Mouse (Mus musculus): ENCODE measurements around the gene 1110012L19Rik. TPM values are rescaled to one million over a fixed set of nuclear protein-coding genes. Genes with fewer than 3 reads are reported as not detected.
A peak's percentile ranks its signal among the peaks of the same experiment; 100 is the strongest.
"Not testable (repeated sequence)": the region's sequence is repeated elsewhere in the genome, so short reads cannot be mapped to it uniquely, and the experiment has no call there.

1110012L19Rik gene
- polyA plus RNA-seq, 1 experiment from 2014 or later = 32.5 TPM

GRCm38 (mm10) chrX:70385962-70386351 lies 280 bp downstream of the 1110012L19Rik start:
- no peak for DNase-seq

GRCm38 (mm10) chrX:70392636-70393035 lies 7.0 kb downstream of the 1110012L19Rik start:
- not testable (repeated sequence) for H3K4me1 ChIP-seq (ENCODE audit: control insufficient read depth, insufficient read depth, low read length); H3K27ac ChIP-seq (replicated peaks; ENCODE audit: low read depth, low read length); DNase-seq; H3K9ac ChIP-seq (replicated peaks; ENCODE audit: low read length); ATAC-seq (ENCODE audit: low FRiP score, low TSS enrichment); H3K4me2 ChIP-seq (ENCODE audit: low read length); H3K36me3 ChIP-seq (ENCODE audit: control insufficient read depth, insufficient read depth, low read length); H3K9me3 ChIP-seq (ENCODE audit: control insufficient read depth, low read length); H3K4me3 ChIP-seq (replicated peaks; ENCODE audit: low read depth, low read length); H3K27me3 ChIP-seq (ENCODE audit: control insufficient read depth, insufficient read depth, low read length)

More at GRCm38 (mm10) chrX:70385962-70386351, 280 bp downstream of the 1110012L19Rik start:
- peak overlapping the region; percentile 57 for H3K4me2 ChIP-seq (ENCODE audit: low read length)
- 28% methylated on average over 11 of the region's 11 CpGs for WGBS
- H3K27me3 ChIP-seq (ENCODE audit: control insufficient read depth, insufficient read depth, low read length) = no peaks in the 10 kb centered on the region
- ATAC-seq (ENCODE audit: low FRiP score, low TSS enrichment) = peak; percentile 53
- H3K9ac ChIP-seq (replicated peaks; ENCODE audit: low read length) = peak overlapping the region; percentile 60
- H3K4me3 ChIP-seq (replicated peaks; ENCODE audit: low read depth, low read length) = peak overlapping the region; percentile 43
- no peaks in the 10 kb centered on the region for H3K36me3 ChIP-seq (ENCODE audit: control insufficient read depth, insufficient read depth, low read length)
- peak overlapping the region; percentile 66; the same call in 1 of the 2 replicates for H3K27ac ChIP-seq (replicated peaks; ENCODE audit: low read depth, low read length)
- no peaks in the 10 kb centered on the region for H3K9me3 ChIP-seq (ENCODE audit: control insufficient read depth, low read length)
- H3K4me1 ChIP-seq (ENCODE audit: control insufficient read depth, insufficient read depth, low read length) = no peaks in the 10 kb centered on the region

- H3K4me3 ChIP-seq (replicated peaks; ENCODE audit: low read depth, low read length); H3K9me3 ChIP-seq (ENCODE audit: control insufficient read depth, low read length); H3K4me1 ChIP-seq (ENCODE audit: control insufficient read depth, insufficient read depth, low read length); H3K27ac ChIP-seq (replicated peaks; ENCODE audit: low read depth, low read length); H3K27me3 ChIP-seq (ENCODE audit: control insufficient read depth, insufficient read depth, low read length); H3K4me2 ChIP-seq (ENCODE audit: low read length); DNase-seq; ATAC-seq (ENCODE audit: low FRiP score, low TSS enrichment); H3K36me3 ChIP-seq (ENCODE audit: control insufficient read depth, insufficient read depth, low read length); H3K9ac ChIP-seq (replicated peaks; ENCODE audit: low read length): not testable (repeated sequence)
- 80% methylated on average over 3 of the region's 3 CpGs for WGBS
Observed at GRCm38 (mm10) chrX:70425473-70425872, 39.8 kb downstream of the 1110012L19Rik start.

Other genes starting within 250 kb of the 1110012L19Rik start
- gene Ids, start 20.8 kb upstream of the 1110012L19Rik start, polyA plus RNA-seq (2014; fragmentation: Nextera tagmentation; extraction: Ambion mirVana) = 20.1 and 28.0 TPM in 2 replicates
- 44.1 and 55.1 TPM in 2 replicates for gene Tmem185a, start 91.3 kb downstream of the 1110012L19Rik start, polyA plus RNA-seq (2014; fragmentation: Nextera tagmentation; extraction: Ambion mirVana)